Mouse (Mus musculus) liver, embryonic 14.5 days (tissue): ENCODE data around the gene Cd200r1. TPM values are rescaled to one million over a fixed set of nuclear protein-coding genes. Genes with fewer than 3 reads are reported as not detected.

Experiments used
- ATAC-seq: fragments of 200-750 bp; cut with Nextera tagmentation; 2 replicates; pipeline ENCODE4 v1.8.0; 2017; ENCODE audit warnings: moderate number of reproducible peaks, mild to moderate bottlenecking, moderate library complexity; ENCODE audit not compliant: insufficient read depth
- DNase-seq, 3 experiments: peaks; one replicate each; pipeline ENCODE4 v3.0.0-alpha.2; 2012 to 2013; ENCODE audit warnings: low read depth in 3 of 3, low spot score in 3 of 3
- H3K27ac ChIP-seq: fragments of 300-500 bp; sonication (generic); 2 replicates; pipeline ENCODE4 v1.5.1; 2014; ENCODE audit warnings: moderate library complexity, mild to moderate bottlenecking, control low read depth, inconsistent platforms
- H3K27me3 ChIP-seq: fragments of 300-500 bp; sonication (generic); 2 replicates; pipeline ENCODE4 v1.6.1; 2014; ENCODE audit warnings: mild to moderate bottlenecking, low read length, moderate library complexity; ENCODE audit not compliant: control insufficient read depth, insufficient read depth
- H3K36me3 ChIP-seq: fragments of 300-500 bp; sonication (generic); replicated peaks from 2 replicates; pipeline ENCODE4 v1.6.1; 2014; ENCODE audit warnings: low read depth; ENCODE audit not compliant: control insufficient read depth, insufficient read depth
- H3K4me1 ChIP-seq, 2 experiments: fragments of 200-500 bp in 1 of 2; fragments of 300-500 bp in 1 of 2; sonication (generic) in 1 of 2; replicated peaks; 2 replicates each; pipeline ENCODE4 v1.6.1; 2012 to 2014; ENCODE audit warnings: antibody characterized with exemption in 1 of 2, inconsistent platforms in 1 of 2, low read length in 1 of 2; ENCODE audit not compliant: control insufficient read depth in 2 of 2, insufficient read depth in 2 of 2
- H3K4me2 ChIP-seq: fragments of 300-500 bp; sonication (generic); 2 replicates; pipeline ENCODE4 v1.6.1; 2014; ENCODE audit warnings: low read depth, mild to moderate bottlenecking, control low read depth, moderate library complexity
- H3K4me3 ChIP-seq, 2 experiments: fragments of 200-500 bp in 1 of 2; fragments of 300-500 bp in 1 of 2; sonication (generic) in 1 of 2; 2 replicates each; pipeline ENCODE4 v1.5.1; 2012 to 2014; ENCODE audit warnings: low read depth in 2 of 2, low read length in 2 of 2, mild to moderate bottlenecking in 2 of 2, control low read depth in 1 of 2, inconsistent platforms in 1 of 2, moderate library complexity in 1 of 2; ENCODE audit not compliant: insufficient read depth in 1 of 2
- H3K9ac ChIP-seq: fragments of 300-500 bp; sonication (generic); replicated peaks from 2 replicates; pipeline ENCODE4 v1.6.1; 2014; ENCODE audit warnings: mild to moderate bottlenecking, control low read depth, moderate library complexity
- H3K9me3 ChIP-seq: fragments of 300-500 bp; sonication (generic); 2 replicates; pipeline ENCODE4 v1.6.1; 2016; ENCODE audit warnings: low read length, mixed read lengths; ENCODE audit not compliant: control insufficient read depth
- CTCF ChIP-seq: IDR thresholded peaks from 2 replicates; pipeline ENCODE4 v1.5.1; 2016; ENCODE audit warnings: antibody characterized with exemption, low read depth, control low read depth
- EP300 ChIP-seq: IDR thresholded peaks from 2 replicates; pipeline ENCODE4 v1.6.1; 2016; ENCODE audit warnings: antibody characterized with exemption, low read depth
- WGBS: fragments of 180-500 bp; shearing (Covaris S2); extraction: QIAGEN DNeasy Blood & Tissue Kit; methylation state at CpG from one replicate; pipeline ENCODE4 v1.1.7; 2014; ENCODE audit not compliant: insufficient replicate concordance; 5-methylcytosine and 5-hydroxymethylcytosine counted together
- polyA plus RNA-seq, 2 experiments: library from polyadenylated mRNA; depleted of rRNA in 1 of 2; stranded (reverse) in 1 of 2; unstranded in 1 of 2; fragments of >200 nt; fragmentation: Nextera tagmentation in 1 of 2; extraction: Ambion mirVana in 1 of 2; gene quantifications; 2 replicates each; pipeline versions ENCODE4 v1.2.1 to v1.2.3; 2012 to 2014

Cd200r1 gene
- polyA plus RNA-seq, 2 experiments = 2.1 to 3.4 TPM

DNA sequence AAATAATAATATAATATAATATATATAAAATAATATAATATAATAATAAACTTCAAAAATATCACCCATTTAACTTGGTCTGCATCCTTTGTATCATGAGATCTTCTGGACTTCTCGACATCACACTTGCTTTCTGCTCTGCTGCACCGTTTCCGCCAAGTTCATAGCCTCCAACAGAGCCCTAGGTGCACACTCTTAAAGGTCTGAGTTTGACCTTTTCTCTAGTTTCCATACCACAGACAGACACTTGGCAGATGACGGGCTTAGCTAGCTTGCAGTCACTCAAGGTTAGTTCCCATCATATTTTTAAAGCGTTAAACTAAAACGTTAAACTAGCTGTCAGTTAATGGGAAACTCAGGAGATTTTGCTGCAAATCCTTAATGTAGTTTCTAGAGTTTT lies 8.7 kb downstream of the Cd200r1 start:
- H3K36me3 ChIP-seq = no peaks in the 10 kb centered on the region
- no peak overlapping the region for H3K4me2 ChIP-seq
- H3K27ac ChIP-seq = no peak overlapping the region
- H3K4me1 ChIP-seq = peaks cover under 1 to 5% of the 10 kb centered on the region in 2 experiments; a peak in 3 of 4 replicates
- ATAC-seq (no peak), DNase-seq (no peak)
- TF ChIP-seq CTCF = no peak
- TF ChIP-seq EP300 = no peak
- H3K27me3 ChIP-seq = no peaks in the 10 kb centered on the region
- H3K9ac ChIP-seq = no peak overlapping the region
- no peaks in the 10 kb centered on the region for H3K9me3 ChIP-seq
- 73% methylated on average over 6 of the region's 6 CpGs for WGBS
- H3K4me3 ChIP-seq = no peak overlapping the region

DNA sequence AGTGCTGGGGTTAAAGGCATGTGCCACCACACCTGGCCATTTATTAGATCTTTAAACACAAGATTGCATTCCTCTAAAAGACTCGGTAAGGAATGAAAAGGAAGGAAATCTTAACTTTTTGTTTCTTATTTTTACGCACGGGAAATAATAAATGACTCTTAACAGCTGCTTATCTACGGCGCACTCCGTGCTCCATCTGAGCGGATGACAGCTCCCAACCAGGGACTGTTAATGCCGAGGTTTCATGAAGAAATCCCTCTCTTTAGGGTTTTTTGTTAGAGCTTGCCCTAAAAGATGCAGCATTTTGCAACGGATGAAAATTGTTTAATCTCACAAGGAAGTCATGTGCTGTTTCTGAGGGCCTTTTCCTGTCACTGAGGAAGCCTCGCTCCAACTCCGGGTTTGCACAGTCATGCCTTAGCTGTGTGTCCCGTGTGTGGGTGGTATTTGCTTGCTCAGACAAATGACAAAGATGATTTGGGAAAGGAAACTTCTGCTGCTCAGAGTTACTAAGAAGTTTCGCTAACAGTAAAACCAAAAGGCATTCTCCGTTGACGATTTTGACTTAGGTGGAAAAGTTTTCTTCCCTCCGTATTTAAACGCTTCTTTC lies 13.1 kb downstream of the Cd200r1 start:
- 9% methylated on average over 17 of the region's 17 CpGs for WGBS
- Histone ChIP-seq H3K36me3 (no peaks in the 10 kb centered on the region), H3K4me3 (peak overlapping the region; percentile 14 to 19; a peak in 3 of 4 replicates), H3K9ac (peak overlapping the region; percentile 34; the same call in 1 of the 2 replicates), H3K4me2 (peak overlapping the region; percentile 64), H3K27ac (peak overlapping the region; percentile 22; the same call in 1 of the 2 replicates), H3K4me1 (peaks cover 7 to 10% of the 10 kb centered on the region in 2 experiments), H3K9me3 (no peaks in the 10 kb centered on the region), H3K27me3 (no peaks in the 10 kb centered on the region)
- TF ChIP-seq CTCF (no peak), EP300 (no peak)
- ATAC-seq (peak; percentile 83), DNase-seq (peak in 2 of 3 experiments; percentile 20 to 56)

GRCm38 (mm10) chr16:44779494-44779893 lies 14.0 kb downstream of the Cd200r1 start:
- H3K9me3 ChIP-seq = no peaks in the 10 kb centered on the region
- ATAC-seq = peak; percentile 65; the same call in 1 of the 2 replicates
- H3K27me3 ChIP-seq = no peaks in the 10 kb centered on the region
- DNase-seq = no peak
- 32% methylated on average over 5 of the region's 5 CpGs for WGBS
- TF ChIP-seq EP300 (no peak), CTCF (no peak)
- no peak overlapping the region for H3K4me3 ChIP-seq
- no peak overlapping the region for H3K9ac ChIP-seq
- H3K36me3 ChIP-seq = no peaks in the 10 kb centered on the region
- H3K4me1 ChIP-seq = peaks cover 7 to 10% of the 10 kb centered on the region in 2 experiments
- peak overlapping the region; percentile 64 for H3K4me2 ChIP-seq
- H3K27ac ChIP-seq = no peak overlapping the region

DNA sequence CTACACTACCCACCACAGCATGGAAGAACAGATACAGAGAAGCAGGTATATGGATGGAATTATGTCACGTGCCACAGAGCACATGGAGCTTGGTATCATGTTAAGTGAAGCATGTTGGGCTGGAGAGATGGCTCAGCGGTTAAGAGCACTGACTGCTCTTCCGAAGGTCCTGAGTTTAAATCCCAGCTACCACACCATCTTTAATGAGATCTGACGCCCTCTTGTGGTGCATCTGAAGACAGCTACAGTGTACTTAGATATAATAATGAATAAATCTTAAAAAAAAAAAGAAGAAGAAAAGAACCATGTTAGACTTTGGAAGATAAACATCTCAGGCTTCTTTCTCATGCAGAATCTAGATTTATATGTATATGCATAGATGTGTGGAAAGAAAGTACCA lies 15.2 kb downstream of the Cd200r1 start:
- TF ChIP-seq CTCF (peak; percentile 38), EP300 (no peak)
- Histone ChIP-seq H3K9ac (no peak overlapping the region), H3K36me3 (no peaks in the 10 kb centered on the region), H3K4me1 (peaks cover 7 to 10% of the 10 kb centered on the region in 2 experiments), H3K4me2 (no peak overlapping the region), H3K4me3 (no peak overlapping the region), H3K9me3 (no peaks in the 10 kb centered on the region), H3K27ac (no peak overlapping the region), H3K27me3 (no peaks in the 10 kb centered on the region)
- no peak for ATAC-seq
- DNase-seq = no peak
- 61% methylated on average over 4 of the region's 4 CpGs for WGBS

GRCm38 (mm10) chr16:44786934-44787333 lies 21.4 kb downstream of the Cd200r1 start:
- no peaks in the 10 kb centered on the region for H3K9me3 ChIP-seq
- 63% methylated on average over 1 of the region's 1 CpGs for WGBS
- H3K36me3 ChIP-seq = no peaks in the 10 kb centered on the region
- H3K4me3 ChIP-seq = no peak overlapping the region
- H3K27me3 ChIP-seq = no peaks in the 10 kb centered on the region
- no peak overlapping the region for H3K4me2 ChIP-seq
- TF ChIP-seq CTCF (no peak), EP300 (no peak)
- H3K27ac ChIP-seq = no peak overlapping the region
- no peak for DNase-seq
- H3K9ac ChIP-seq = no peak overlapping the region
- H3K4me1 ChIP-seq = no peaks in the 10 kb centered on the region
- ATAC-seq = no peak
